Mouse (Mus musculus): ENCODE measurements around the gene F830045P16Rik. TPM values are rescaled to one million over a fixed set of nuclear protein-coding genes. Genes with fewer than 3 reads are reported as not detected.
A peak's percentile ranks its signal among the peaks of the same experiment; 100 is the strongest.
"Not testable (repeated sequence)": the region's sequence is repeated elsewhere in the genome, so short reads cannot be mapped to it uniquely, and the experiment has no call there.

The F830045P16Rik gene
- total and polyA plus RNA-seq, 2 experiments from 2014 or later: not detected

GRCm38 (mm10) chr2:129470839-129471238, 65.6 kb downstream of the F830045P16Rik start:
- H3K9ac ChIP-seq (replicated peaks; ENCODE audit: low read length): no peak overlapping the region
- H3K4me3 ChIP-seq (ENCODE audit: low read length): no peak overlapping the region
- no peaks in the 10 kb centered on the region for H3K9me3 ChIP-seq (ENCODE audit: low read length)
- no peaks in the 10 kb centered on the region for H3K27me3 ChIP-seq (ENCODE audit: insufficient read depth, low read length)
- TF ChIP-seq CTCF (IDR thresholded peaks at IDR 0.05; ENCODE audit: low read depth): no peak
- H3K27ac ChIP-seq: no peak overlapping the region
- no peaks in the 10 kb centered on the region for H3K36me3 ChIP-seq (ENCODE audit: insufficient read depth, low read length)
- ATAC-seq (no peak), DNase-seq (ENCODE audit: low spot score) (no peak)
- no peaks in the 10 kb centered on the region for H3K4me1 ChIP-seq (ENCODE audit: insufficient read depth, low read length)
- H3K4me2 ChIP-seq (ENCODE audit: low read depth, low read length): no peak overlapping the region
- WGBS: 73% methylated on average over 2 of the region's 2 CpGs

- WGBS: 91% methylated on average over 1 of the region's 1 CpGs
- H3K9ac ChIP-seq (replicated peaks; ENCODE audit: low read length); H3K36me3 ChIP-seq (ENCODE audit: insufficient read depth, low read length): not testable (repeated sequence)
Observed at GRCm38 (mm10) chr2:129438772-129439171, 97.6 kb downstream of the F830045P16Rik start.

GRCm38 (mm10) chr2:129435154-129435553, 101.2 kb downstream of the F830045P16Rik start:
- DNase-seq (ENCODE audit: low spot score) (peak; percentile 48), ATAC-seq (no peak)
- Histone ChIP-seq H3K27me3 (ENCODE audit: insufficient read depth, low read length) (no peaks in the 10 kb centered on the region), H3K27ac (no peak overlapping the region), H3K36me3 (ENCODE audit: insufficient read depth, low read length) (no peaks in the 10 kb centered on the region), H3K4me3 (ENCODE audit: low read length) (no peak overlapping the region), H3K9me3 (ENCODE audit: low read length) (no peaks in the 10 kb centered on the region), H3K9ac (replicated peaks; ENCODE audit: low read length) (no peak overlapping the region), H3K4me1 (ENCODE audit: insufficient read depth, low read length) (no peaks in the 10 kb centered on the region), H3K4me2 (ENCODE audit: low read depth, low read length) (no peak overlapping the region)
- 59% methylated on average over 1 of the region's 1 CpGs for WGBS
- peak; percentile 51; the same call in 1 of the 2 replicates for TF ChIP-seq CTCF (IDR thresholded peaks at IDR 0.05; ENCODE audit: low read depth)

More at GRCm38 (mm10) chr2:129438772-129439171, 97.6 kb downstream of the F830045P16Rik start:
- not testable (repeated sequence) for H3K4me3 ChIP-seq (ENCODE audit: low read length); H3K27ac ChIP-seq; DNase-seq (ENCODE audit: low spot score); H3K27me3 ChIP-seq (ENCODE audit: insufficient read depth, low read length); ATAC-seq; H3K4me1 ChIP-seq (ENCODE audit: insufficient read depth, low read length); H3K9me3 ChIP-seq (ENCODE audit: low read length); H3K4me2 ChIP-seq (ENCODE audit: low read depth, low read length)

- Histone ChIP-seq H3K4me1 (ENCODE audit: insufficient read depth, low read length) (no peaks in the 10 kb centered on the region), H3K9me3 (ENCODE audit: low read length) (no peaks in the 10 kb centered on the region), H3K4me2 (ENCODE audit: low read depth, low read length) (no peak overlapping the region), H3K36me3 (ENCODE audit: insufficient read depth, low read length) (no peaks in the 10 kb centered on the region), H3K4me3 (ENCODE audit: low read length) (no peak overlapping the region), H3K27me3 (ENCODE audit: insufficient read depth, low read length) (no peaks in the 10 kb centered on the region), H3K27ac (no peak overlapping the region), H3K9ac (replicated peaks; ENCODE audit: low read length) (no peak overlapping the region)
- ATAC-seq (no peak), DNase-seq (ENCODE audit: low spot score) (no peak)
- TF ChIP-seq CTCF (IDR thresholded peaks at IDR 0.05; ENCODE audit: low read depth): no peak
- 34% methylated on average over 3 of the region's 3 CpGs for WGBS
Observed at GRCm38 (mm10) chr2:129423741-129424140, 112.7 kb downstream of the F830045P16Rik start.

GRCm38 (mm10) chr2:129420897-129421561, 115.4 kb downstream of the F830045P16Rik start:
- TF ChIP-seq CTCF (IDR thresholded peaks at IDR 0.05; ENCODE audit: low read depth): no peak
- 91% methylated on average over 10 of the region's 10 CpGs for WGBS
- ATAC-seq: no peak

GRCm38 (mm10) chr2:129419361-129419880, 117.0 kb downstream of the F830045P16Rik start:
- no peak overlapping the region; the same call in 1 of the 2 replicates for H3K27ac ChIP-seq
- no peak for DNase-seq (ENCODE audit: low spot score)
- H3K9ac ChIP-seq (replicated peaks; ENCODE audit: low read length): no peak overlapping the region
- H3K4me1 ChIP-seq (ENCODE audit: insufficient read depth, low read length): no peaks in the 10 kb centered on the region
- no peak overlapping the region for H3K4me2 ChIP-seq (ENCODE audit: low read depth, low read length)
- H3K36me3 ChIP-seq (ENCODE audit: insufficient read depth, low read length): no peaks in the 10 kb centered on the region
- ATAC-seq: no peak
- no peak for TF ChIP-seq CTCF (IDR thresholded peaks at IDR 0.05; ENCODE audit: low read depth)
- no peak overlapping the region for H3K4me3 ChIP-seq (ENCODE audit: low read length)
- WGBS: 84% methylated on average over 3 of the region's 3 CpGs
- H3K9me3 ChIP-seq (ENCODE audit: low read length): no peaks in the 10 kb centered on the region
- H3K27me3 ChIP-seq (ENCODE audit: insufficient read depth, low read length): no peaks in the 10 kb centered on the region

More at GRCm38 (mm10) chr2:129420897-129421561, 115.4 kb downstream of the F830045P16Rik start:
- Histone ChIP-seq H3K4me1 (ENCODE audit: insufficient read depth, low read length) (no peaks in the 10 kb centered on the region), H3K4me3 (ENCODE audit: low read length) (no peak overlapping the region), H3K9ac (replicated peaks; ENCODE audit: low read length) (no peak overlapping the region), H3K9me3 (ENCODE audit: low read length) (no peaks in the 10 kb centered on the region), H3K27me3 (ENCODE audit: insufficient read depth, low read length) (no peaks in the 10 kb centered on the region), H3K4me2 (ENCODE audit: low read depth, low read length) (no peak overlapping the region), H3K27ac (no peak overlapping the region), H3K36me3 (ENCODE audit: insufficient read depth, low read length) (no peaks in the 10 kb centered on the region)
- no peak for DNase-seq (ENCODE audit: low spot score)

- DNase-seq (ENCODE audit: low spot score) (peak; percentile 36), ATAC-seq (peak; percentile 49; the same call in 1 of the 2 replicates)
- 72% methylated on average over 3 of the region's 3 CpGs for WGBS
- H3K27me3 ChIP-seq (ENCODE audit: insufficient read depth, low read length): no peaks in the 10 kb centered on the region
- H3K4me2 ChIP-seq (ENCODE audit: low read depth, low read length): no peak overlapping the region
- no peaks in the 10 kb centered on the region for H3K4me1 ChIP-seq (ENCODE audit: insufficient read depth, low read length)
- TF ChIP-seq CTCF (IDR thresholded peaks at IDR 0.05; ENCODE audit: low read depth): no peak
- H3K9me3 ChIP-seq (ENCODE audit: low read length): no peaks in the 10 kb centered on the region
- no peaks in the 10 kb centered on the region for H3K36me3 ChIP-seq (ENCODE audit: insufficient read depth, low read length)
- no peak overlapping the region for H3K27ac ChIP-seq
- H3K9ac ChIP-seq (replicated peaks; ENCODE audit: low read length): no peak overlapping the region
- H3K4me3 ChIP-seq (ENCODE audit: low read length): no peak overlapping the region
Observed at GRCm38 (mm10) chr2:129414593-129414992, 121.8 kb downstream of the F830045P16Rik start.
